Mouse (Mus musculus): ENCODE data around the gene Gja5. TPM values are rescaled to one million over a fixed set of nuclear protein-coding genes. Genes with fewer than 3 reads are reported as not detected.
A peak's percentile ranks its signal among the peaks of the same experiment; 100 is the strongest.

The Gja5 gene
- total RNA-seq, 2 experiments from 2014 or later: 1.9 to 2.1 TPM

GRCm38 (mm10) chr3:96931261-96931681, 26.8 kb downstream of the Gja5 start:
- DNase-seq (ENCODE audit: low spot score in 2 of 2): no peak

DNA sequence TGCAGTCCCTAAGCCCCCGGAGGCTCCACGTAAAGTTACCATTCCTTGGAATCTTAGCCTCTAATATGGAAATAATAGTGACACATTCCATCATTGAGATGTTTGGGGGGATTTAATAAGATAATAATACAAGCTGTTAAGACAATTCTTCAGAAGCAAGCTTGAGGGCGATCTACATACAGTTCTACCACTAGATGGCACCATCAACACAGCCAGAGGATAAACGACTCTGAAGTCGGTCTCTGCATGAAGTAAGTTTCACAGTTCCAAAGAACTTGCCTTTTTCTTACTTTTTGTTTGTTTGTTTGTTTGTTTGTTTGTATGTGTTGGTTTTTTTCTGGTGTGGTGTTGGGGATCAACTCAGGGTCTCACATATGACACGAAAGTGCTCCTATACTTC, 31.7 kb downstream of the Gja5 start:
- no peak for DNase-seq (ENCODE audit: low spot score in 2 of 2)

- peak; percentile 28 to 39 for DNase-seq (ENCODE audit: low spot score in 2 of 2)
These were observed 33.1 kb downstream of the Gja5 start for GRCm38 (mm10) chr3:96937606-96938005.

DNA sequence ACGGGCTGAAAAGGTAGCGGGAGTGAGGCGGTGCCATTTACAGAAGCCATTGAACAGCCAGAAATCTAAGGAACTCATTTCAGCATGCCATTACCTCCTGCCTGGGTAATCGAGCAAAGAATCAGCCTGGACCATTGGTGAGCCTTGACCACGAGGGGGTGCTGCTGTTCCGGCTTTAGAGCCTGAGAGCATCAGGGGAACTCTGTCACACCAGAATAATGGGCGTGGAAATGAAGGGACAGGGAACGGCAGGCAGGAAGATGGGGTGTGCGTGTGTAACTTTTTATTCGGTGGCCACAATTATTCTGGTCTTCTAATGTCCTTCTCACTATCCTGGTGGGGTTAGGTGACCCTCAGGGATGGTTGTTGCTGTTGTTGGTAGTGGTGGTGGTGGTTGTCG, 34.2 kb downstream of the Gja5 start:
- peak; percentile 95 to 96 for DNase-seq (ENCODE audit: low spot score in 2 of 2)

- DNase-seq (ENCODE audit: low spot score in 2 of 2): no peak
These were observed 38.2 kb downstream of the Gja5 start for GRCm38 (mm10) chr3:96942706-96943105.

DNA sequence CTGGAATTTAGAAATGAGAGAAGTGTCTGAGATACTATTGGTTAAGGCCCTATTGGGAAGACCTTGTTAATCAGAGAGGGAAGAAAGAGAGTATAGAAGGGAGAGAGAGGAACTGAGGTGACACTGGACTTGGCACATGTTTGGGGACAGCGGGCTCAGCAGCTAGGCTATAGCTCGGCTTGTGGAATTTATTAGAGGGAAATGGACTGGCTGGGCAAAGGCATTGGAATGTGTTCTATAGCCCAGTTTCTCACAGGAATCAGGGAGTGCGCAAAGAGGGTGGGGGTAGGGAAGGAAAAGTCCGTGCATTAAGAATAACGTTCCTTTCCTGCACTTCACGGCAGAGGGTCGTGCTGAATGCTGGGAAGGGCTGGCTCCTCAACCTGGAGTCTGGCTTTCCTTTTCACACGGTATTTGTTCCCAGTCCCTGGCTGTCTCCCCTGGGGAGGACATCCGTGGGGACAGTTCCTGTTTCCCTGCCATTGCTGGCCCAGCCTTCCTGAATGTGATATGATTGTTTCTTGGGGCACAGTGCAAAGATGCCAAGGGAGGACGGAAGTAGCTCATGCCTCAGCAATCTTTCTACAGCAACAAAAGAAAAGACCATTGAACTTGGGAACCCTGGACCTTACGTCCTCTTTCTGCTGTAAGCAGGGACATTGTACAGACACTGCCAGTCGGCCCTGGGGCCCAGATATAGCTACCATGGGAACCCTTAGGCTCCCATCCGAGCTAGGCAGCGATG, 49.2 kb downstream of the Gja5 start:
- DNase-seq (ENCODE audit: low spot score in 2 of 2): no peak

- DNase-seq (ENCODE audit: low spot score in 2 of 2): no peak
These were observed 56.1 kb downstream of the Gja5 start for GRCm38 (mm10) chr3:96960597-96960996.

DNA sequence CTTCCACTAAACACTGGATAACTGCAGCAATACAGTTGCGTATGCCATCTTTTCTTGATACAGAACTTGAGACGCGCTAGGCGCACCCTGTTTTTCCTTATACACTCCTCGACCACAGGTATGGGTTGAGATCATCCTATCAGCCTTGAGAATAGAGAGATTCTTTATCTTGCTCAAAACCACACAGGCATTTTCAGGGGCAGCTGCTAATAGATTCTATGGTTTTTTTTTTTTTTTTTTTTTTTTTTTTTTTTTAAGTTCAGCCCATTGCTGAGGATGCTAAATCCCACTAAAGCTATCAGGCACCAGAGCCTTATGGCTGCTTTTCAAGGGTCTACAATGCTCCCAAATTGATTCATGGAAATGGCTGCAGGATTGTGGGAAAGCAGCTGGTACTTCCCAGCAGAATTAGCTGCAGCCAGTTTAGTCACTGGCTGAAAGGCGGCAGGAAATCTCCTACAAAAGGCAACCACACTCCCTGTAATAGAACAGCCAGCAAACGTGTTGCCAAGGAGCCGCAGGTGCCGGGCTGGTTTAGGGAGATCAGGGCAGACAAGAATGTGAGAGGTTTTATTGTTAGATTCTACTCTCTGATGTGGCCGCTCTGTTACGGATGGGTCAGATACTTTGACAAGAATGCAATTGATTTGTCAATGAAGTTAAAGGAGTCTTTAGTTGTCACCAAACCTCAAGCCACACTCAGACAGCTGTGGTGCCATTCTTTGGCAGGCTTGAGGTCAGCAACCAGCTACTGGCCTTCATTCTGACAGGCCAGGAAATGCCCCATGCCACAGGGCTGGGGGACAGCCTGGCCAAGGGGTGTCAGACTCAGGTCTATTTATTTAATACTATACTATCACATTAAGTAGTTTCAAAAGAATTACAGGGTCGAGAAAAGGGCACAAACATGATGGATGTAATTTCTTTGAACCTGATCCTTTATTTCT, 58.9 kb downstream of the Gja5 start:
- DNase-seq (ENCODE audit: low spot score in 2 of 2): peak; percentile 27 to 29

GRCm38 (mm10) chr3:96970986-96971385, 66.5 kb downstream of the Gja5 start:
- DNase-seq (ENCODE audit: low spot score in 2 of 2): no peak

- no peak for DNase-seq (ENCODE audit: low spot score in 2 of 2)
These were observed 70.0 kb downstream of the Gja5 start for GRCm38 (mm10) chr3:96974467-96974866.

DNA sequence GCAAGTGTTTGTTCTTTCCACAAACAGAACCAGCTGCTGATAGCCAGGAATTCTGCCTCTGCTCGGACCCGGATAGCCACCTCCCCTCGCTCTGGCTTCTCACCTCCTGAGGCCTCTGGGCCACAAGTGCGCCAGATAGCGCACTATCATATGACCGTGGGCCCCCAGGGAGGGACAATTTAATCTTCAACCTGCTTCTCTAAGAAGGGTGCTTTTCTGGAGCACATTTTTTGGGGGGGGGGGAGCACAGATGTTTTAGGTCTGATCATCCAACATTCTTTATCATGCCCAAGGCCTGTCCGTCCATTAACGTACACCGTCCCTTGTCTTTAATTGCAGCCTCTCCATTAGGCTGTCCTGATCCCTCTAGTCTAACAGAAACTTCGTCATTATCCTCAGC, 71.1 kb downstream of the Gja5 start:
- no peak for DNase-seq (ENCODE audit: low spot score in 2 of 2)

- DNase-seq (ENCODE audit: low spot score in 2 of 2): no peak
These were observed 73.0 kb downstream of the Gja5 start for GRCm38 (mm10) chr3:96977507-96977906.

DNA sequence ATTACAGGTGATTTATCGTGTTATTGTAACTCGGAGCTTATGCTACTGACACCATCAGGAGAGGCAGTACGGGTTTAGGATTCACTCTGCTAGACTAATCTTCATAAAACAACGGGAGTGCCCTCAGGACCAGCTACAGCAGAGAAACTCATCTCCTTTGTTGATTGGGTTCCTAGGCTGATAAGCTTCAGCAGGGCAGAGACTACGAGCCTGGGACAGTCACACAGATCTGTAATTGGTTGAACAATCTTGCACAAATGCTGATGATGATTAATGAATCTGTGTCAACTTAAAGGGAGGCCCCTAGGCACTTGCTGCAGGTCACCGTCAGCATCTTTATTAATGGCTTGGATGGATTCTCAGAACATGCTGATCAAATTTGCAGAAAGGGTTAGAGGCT, 74.0 kb downstream of the Gja5 start:
- DNase-seq (ENCODE audit: low spot score in 2 of 2): no peak

GRCm38 (mm10) chr3:96979020-96979419, 74.5 kb downstream of the Gja5 start:
- DNase-seq (ENCODE audit: low spot score in 2 of 2): no peak

GRCm38 (mm10) chr3:96981833-96982232, 77.3 kb downstream of the Gja5 start:
- DNase-seq (ENCODE audit: low spot score in 2 of 2): no peak

DNA sequence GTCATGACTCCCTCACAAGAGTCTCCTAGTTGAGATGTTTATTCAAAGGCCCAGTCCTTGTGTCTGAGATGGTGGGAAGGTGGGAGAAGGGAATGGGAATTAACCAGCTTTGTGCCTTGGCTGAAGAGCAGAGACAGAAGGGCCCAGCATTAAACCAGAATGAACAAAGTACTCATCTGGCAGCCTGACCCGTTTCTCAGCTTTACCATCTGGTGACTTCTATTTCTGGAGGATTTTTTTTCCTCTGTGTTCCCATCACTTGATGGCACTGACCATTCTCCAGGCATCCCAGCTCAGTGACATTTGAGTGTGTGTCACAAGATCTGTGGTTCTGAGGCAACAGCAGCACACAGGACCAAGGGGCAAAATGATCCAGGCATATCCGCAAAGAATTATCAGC, 78.2 kb downstream of the Gja5 start:
- no peak for DNase-seq (ENCODE audit: low spot score in 2 of 2)

GRCm38 (mm10) chr3:96992526-96992925, 88.0 kb downstream of the Gja5 start:
- no peak for DNase-seq (ENCODE audit: low spot score in 2 of 2)

- DNase-seq (ENCODE audit: low spot score in 2 of 2): no peak
These were observed 93.3 kb downstream of the Gja5 start for GRCm38 (mm10) chr3:96997770-96998169.

DNA sequence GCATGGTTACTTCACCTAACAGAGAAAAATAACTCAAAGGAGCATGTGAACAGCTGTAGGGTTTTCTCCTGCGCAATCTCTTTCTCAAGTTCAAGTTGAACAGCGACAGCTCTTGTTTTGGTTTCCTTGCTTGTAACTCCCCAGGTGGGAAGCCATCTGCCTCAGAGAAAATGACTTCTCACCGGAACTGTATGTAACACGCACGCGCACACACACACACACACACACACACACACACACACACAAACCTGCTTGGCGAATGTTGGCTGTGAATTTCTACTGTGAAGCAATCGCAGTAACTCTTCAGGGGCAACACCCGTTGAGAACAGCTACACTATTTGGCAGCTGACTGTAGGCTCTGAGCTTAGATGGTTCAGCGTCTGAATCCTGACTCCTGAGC, 98.6 kb downstream of the Gja5 start:
- no peak for DNase-seq (ENCODE audit: low spot score in 2 of 2)

GRCm38 (mm10) chr3:97004509-97004908, 100.0 kb downstream of the Gja5 start:
- DNase-seq (ENCODE audit: low spot score in 2 of 2): no peak

DNA sequence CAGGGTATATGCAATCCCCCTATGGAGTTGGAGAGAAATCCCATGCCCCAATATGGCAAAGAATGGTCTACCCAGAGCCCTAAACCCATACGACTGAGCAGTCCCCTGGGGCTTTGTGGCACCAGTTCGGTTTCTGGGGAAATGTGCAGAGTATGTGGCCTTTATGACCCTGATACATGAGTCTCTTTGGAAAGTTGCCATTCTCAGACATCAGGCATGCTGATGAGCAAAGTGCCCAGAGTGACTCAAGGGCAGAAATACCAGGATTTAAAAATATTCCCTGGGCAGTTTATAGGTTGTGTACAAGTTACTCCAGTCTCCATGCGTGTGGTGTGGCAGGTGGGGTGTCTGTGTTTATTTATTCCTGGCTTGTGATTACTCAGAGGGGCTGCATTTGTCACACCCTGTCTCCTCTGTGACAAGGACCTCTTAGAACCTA, 102.5 kb downstream of the Gja5 start:
- no peak for DNase-seq (ENCODE audit: low spot score in 2 of 2)

- DNase-seq (ENCODE audit: low spot score in 2 of 2): no peak
These were observed 120.7 kb downstream of the Gja5 start for GRCm38 (mm10) chr3:97025226-97025625.
